Mouse (Mus musculus) heart, embryonic 15.5 days (tissue): ENCODE results near the gene Eva1b. TPM values are rescaled to one million over a fixed set of nuclear protein-coding genes. Genes with fewer than 3 reads are reported as not detected.
A peak's percentile ranks its signal among the peaks of the same experiment; 100 is the strongest.
"Not testable (repeated sequence)": the region's sequence is repeated elsewhere in the genome, so short reads cannot be mapped to it uniquely, and the experiment has no call there.

Experiments used
- ATAC-seq: fragments of 200-750 bp; cut with Nextera tagmentation; replicated peaks from 2 replicates; pipeline ENCODE4 v1.8.0; 2017; ENCODE audit warnings: low read depth, moderate TSS enrichment; ENCODE audit not compliant: insufficient number of reproducible peaks, insufficient read depth, low FRiP score
- H3K27ac ChIP-seq: fragments of 300-500 bp; sonication (generic); 2 replicates; pipeline ENCODE4 v1.5.1; 2015; ENCODE audit warnings: mild to moderate bottlenecking, inconsistent platforms
- H3K27me3 ChIP-seq: fragments of 300-500 bp; sonication (generic); 2 replicates; pipeline ENCODE4 v1.6.1; 2015; ENCODE audit warnings: inconsistent platforms
- H3K36me3 ChIP-seq: fragments of 300-500 bp; sonication (generic); 2 replicates; pipeline ENCODE4 v1.6.1; 2015; ENCODE audit warnings: mild to moderate bottlenecking, inconsistent platforms
- H3K4me1 ChIP-seq: fragments of 300-500 bp; sonication (generic); replicated peaks from 2 replicates; pipeline ENCODE4 v1.6.1; 2015; ENCODE audit warnings: inconsistent platforms
- H3K4me2 ChIP-seq: fragments of 300-500 bp; sonication (generic); 2 replicates; pipeline ENCODE4 v1.6.1; 2015; ENCODE audit warnings: inconsistent platforms, mild to moderate bottlenecking, moderate library complexity
- H3K4me3 ChIP-seq: fragments of 300-500 bp; sonication (generic); 2 replicates; pipeline ENCODE4 v1.5.1; 2015; ENCODE audit warnings: mild to moderate bottlenecking, inconsistent platforms
- H3K9ac ChIP-seq: fragments of 300-500 bp; sonication (generic); 2 replicates; pipeline ENCODE4 v1.6.1; 2015; ENCODE audit warnings: mild to moderate bottlenecking, inconsistent platforms
- H3K9me3 ChIP-seq: fragments of 300-500 bp; sonication (generic); replicated peaks from 2 replicates; pipeline ENCODE4 v1.6.1; 2016; ENCODE audit warnings: inconsistent platforms
- WGBS: fragments of 180-500 bp; shearing (Covaris S2); methylation state at CpG from one replicate; pipeline ENCODE4 v1.1.7; 2015; ENCODE audit warnings: mixed read lengths; 5-methylcytosine and 5-hydroxymethylcytosine counted together
- polyA plus RNA-seq: library from polyadenylated mRNA; unstranded; fragments of >200 nt; fragmentation: Nextera tagmentation; extraction: Ambion mirVana; gene quantifications from 2 replicates; pipeline ENCODE4 v1.2.1, GENCODE M21; 2015

Gene Eva1b
- polyA plus RNA-seq, 1 experiment from 2014 or later = 28.0 TPM

DNA sequence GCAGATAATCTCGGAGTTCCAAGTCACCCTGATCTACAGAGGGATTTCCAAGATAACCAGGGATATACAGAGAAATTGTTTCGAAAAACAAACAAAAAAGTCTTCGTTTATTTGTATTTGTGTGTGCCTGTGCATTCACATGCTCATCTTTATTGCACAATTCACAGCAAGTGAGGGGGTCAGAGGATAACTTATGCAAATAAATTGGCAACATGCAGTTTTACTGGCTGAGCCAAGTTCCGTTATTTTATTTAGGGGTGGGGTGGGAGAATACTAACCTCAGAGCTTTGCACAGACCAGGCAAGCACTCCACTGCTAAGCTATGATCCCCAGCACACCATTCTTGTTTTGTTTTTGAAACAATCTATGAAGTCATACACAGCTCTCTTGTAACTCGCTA is 26.3 kb downstream of the Eva1b start:
- H3K9ac ChIP-seq = no peak overlapping the region
- H3K4me3 ChIP-seq = no peak overlapping the region
- H3K4me2 ChIP-seq = no peak overlapping the region
- no peaks in the 10 kb centered on the region for H3K4me1 ChIP-seq
- 91% methylated on average over 5 of the region's 5 CpGs for WGBS
- H3K27ac ChIP-seq = no peak overlapping the region
- no peaks in the 10 kb centered on the region for H3K27me3 ChIP-seq
- no peak for ATAC-seq
- H3K9me3 ChIP-seq = no peaks in the 10 kb centered on the region
- peaks cover 88% of the 10 kb centered on the region for H3K36me3 ChIP-seq

DNA sequence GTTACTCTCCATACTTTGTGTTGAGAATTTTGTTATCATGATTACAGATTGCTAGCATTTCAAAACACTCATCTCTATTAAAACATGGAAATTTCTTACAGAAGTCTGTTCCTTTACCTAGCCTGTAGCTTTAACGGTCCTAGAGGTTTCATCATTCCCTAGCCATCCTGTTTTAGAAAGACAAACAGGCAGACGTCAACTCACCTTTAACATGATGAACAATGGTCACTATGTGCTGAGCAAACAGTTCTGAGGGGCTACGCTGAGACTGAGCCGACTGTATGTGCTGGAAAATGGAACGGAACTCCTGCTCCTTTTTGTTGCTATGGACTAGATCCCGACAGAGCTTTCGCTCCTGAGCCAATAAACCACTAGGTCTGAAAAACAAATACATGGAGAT is 28.4 kb downstream of the Eva1b start:
- not testable (repeated sequence) for H3K4me1 ChIP-seq, H3K9me3 ChIP-seq, H3K27me3 ChIP-seq, H3K4me2 ChIP-seq, H3K4me3 ChIP-seq, H3K9ac ChIP-seq, ATAC-seq, H3K27ac ChIP-seq
- WGBS = 86% methylated on average over 7 of the region's 7 CpGs
- peaks cover 90% of the 10 kb centered on the region for H3K36me3 ChIP-seq

- 48% methylated on average over 7 of the region's 7 CpGs for WGBS
- Histone ChIP-seq H3K36me3 (peaks cover 66% of the 10 kb centered on the region), H3K27me3 (no peaks in the 10 kb centered on the region), H3K4me3 (no peak overlapping the region), H3K4me2 (no peak overlapping the region), H3K27ac (no peak overlapping the region), H3K9ac (no peak overlapping the region), H3K9me3 (no peaks in the 10 kb centered on the region), H3K4me1 (no peaks in the 10 kb centered on the region)
- ATAC-seq = no peak
Observed at GRCm38 (mm10) chr4:126181170-126181957, 33.8 kb downstream of the Eva1b start.

- H3K27ac ChIP-seq = no peak overlapping the region
- no peak for ATAC-seq
- H3K4me2 ChIP-seq = no peak overlapping the region
- 76% methylated on average over 5 of the region's 5 CpGs for WGBS
- H3K9me3 ChIP-seq = no peaks in the 10 kb centered on the region
- peaks cover 7% of the 10 kb centered on the region; the same call in 1 of the 2 replicates for H3K4me1 ChIP-seq
- H3K27me3 ChIP-seq = no peaks in the 10 kb centered on the region
- peaks cover 52% of the 10 kb centered on the region for H3K36me3 ChIP-seq
- no peak overlapping the region for H3K4me3 ChIP-seq
- no peak overlapping the region for H3K9ac ChIP-seq
Observed at GRCm38 (mm10) chr4:126183034-126183433, 35.5 kb downstream of the Eva1b start.

GRCm38 (mm10) chr4:126187096-126187495 is 39.6 kb downstream of the Eva1b start:
- no peak for ATAC-seq
- no peaks in the 10 kb centered on the region for H3K9me3 ChIP-seq
- 80% methylated on average over 3 of the region's 3 CpGs for WGBS
- no peak overlapping the region for H3K27ac ChIP-seq
- no peak overlapping the region for H3K4me3 ChIP-seq
- H3K4me1 ChIP-seq = peaks cover 12% of the 10 kb centered on the region
- H3K27me3 ChIP-seq = no peaks in the 10 kb centered on the region
- H3K36me3 ChIP-seq = peaks cover 31% of the 10 kb centered on the region
- no peak overlapping the region for H3K9ac ChIP-seq
- no peak overlapping the region for H3K4me2 ChIP-seq

DNA sequence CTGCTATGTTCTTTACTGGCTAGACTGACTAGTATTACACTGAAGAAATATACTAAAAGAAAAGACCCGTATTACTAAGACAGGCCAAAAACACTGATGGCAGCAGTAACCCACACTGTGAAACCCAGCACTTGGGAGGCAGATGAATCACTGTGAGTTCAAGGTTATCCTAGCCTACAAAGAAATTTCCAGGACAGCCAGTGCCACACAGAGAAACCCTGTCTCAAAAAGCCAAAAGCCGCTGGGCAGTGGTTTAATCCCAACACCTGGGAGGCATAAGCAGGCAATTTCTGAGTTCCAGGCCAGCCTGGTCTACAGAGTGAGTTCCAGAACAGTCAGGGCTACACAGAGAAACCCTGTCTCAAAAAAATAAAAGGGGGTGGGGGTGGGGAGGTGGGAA is 43.1 kb downstream of the Eva1b start:
- peaks cover 40% of the 10 kb centered on the region for H3K36me3 ChIP-seq
- 81% methylated on average over 2 of the region's 2 CpGs for WGBS
- ATAC-seq = no peak

GRCm38 (mm10) chr4:126194216-126194615 is 46.7 kb downstream of the Eva1b start:
- Histone ChIP-seq H3K9me3 (no peaks in the 10 kb centered on the region), H3K27me3 (no peaks in the 10 kb centered on the region), H3K4me2 (no peak overlapping the region), H3K4me3 (no peak overlapping the region), H3K4me1 (peaks cover 31% of the 10 kb centered on the region), H3K27ac (no peak overlapping the region), H3K9ac (no peak overlapping the region), H3K36me3 (peaks cover 32% of the 10 kb centered on the region)
- ATAC-seq = no peak

More for the DNA sequence above, 43.1 kb downstream of the Eva1b start:
- H3K4me1 ChIP-seq = peaks cover 15% of the 10 kb centered on the region
- no peaks in the 10 kb centered on the region for H3K9me3 ChIP-seq
- H3K4me3 ChIP-seq = no peak overlapping the region
- no peak overlapping the region for H3K27ac ChIP-seq
- no peak overlapping the region for H3K4me2 ChIP-seq
- H3K27me3 ChIP-seq = no peaks in the 10 kb centered on the region
- no peak overlapping the region for H3K9ac ChIP-seq

- Histone ChIP-seq H3K9me3 (no peaks in the 10 kb centered on the region), H3K4me2 (no peak overlapping the region), H3K9ac (no peak overlapping the region), H3K27ac (no peak overlapping the region), H3K36me3 (peaks cover 27% of the 10 kb centered on the region), H3K4me1 (peaks cover 38% of the 10 kb centered on the region), H3K4me3 (no peak overlapping the region), H3K27me3 (no peaks in the 10 kb centered on the region)
- no peak for ATAC-seq
- WGBS = 95% methylated on average over 4 of the region's 4 CpGs
Observed at GRCm38 (mm10) chr4:126194916-126195315, 47.4 kb downstream of the Eva1b start.

GRCm38 (mm10) chr4:126197485-126197884 is 49.9 kb downstream of the Eva1b start:
- 0 out of 2 replicates have a peak overlapping the region, but pooled peaks have one; percentile 1 for H3K27ac ChIP-seq
- no peak for ATAC-seq
- no peak overlapping the region for H3K9ac ChIP-seq
- H3K4me2 ChIP-seq = peak overlapping the region; percentile 1; the same call in 1 of the 2 replicates
- no peak overlapping the region for H3K4me3 ChIP-seq
- peaks cover 25% of the 10 kb centered on the region for H3K36me3 ChIP-seq
- no peaks in the 10 kb centered on the region for H3K27me3 ChIP-seq
- WGBS = 32% methylated on average over 3 of the region's 3 CpGs
- H3K9me3 ChIP-seq = no peaks in the 10 kb centered on the region
- H3K4me1 ChIP-seq = peaks cover 49% of the 10 kb centered on the region

Other genes with a start within 250 kb of the Eva1b start
- 0.38 and 1.4 TPM in 2 replicates for gene Csf3r, start 123.2 kb upstream of the Eva1b start, polyA plus RNA-seq
- gene Mrps15, start 100.8 kb upstream of the Eva1b start, polyA plus RNA-seq = 120 and 137 TPM in 2 replicates
- gene Oscp1, start 89.2 kb upstream of the Eva1b start, polyA plus RNA-seq = 6.1 and 7.6 TPM in 2 replicates
- gene Lsm10, start 51.1 kb upstream of the Eva1b start, polyA plus RNA-seq = 42.2 and 43.2 TPM in 2 replicates
- 20.6 and 27.2 TPM in 2 replicates for gene Stk40, start 43.8 kb upstream of the Eva1b start, polyA plus RNA-seq
- 3.3 and 4.1 TPM in 2 replicates for gene Sh3d21, start 15.7 kb downstream of the Eva1b start, polyA plus RNA-seq
- gene Thrap3, start 55.0 kb downstream of the Eva1b start, polyA plus RNA-seq = 129 and 149 TPM in 2 replicates
- gene Map7d1, start 108.6 kb downstream of the Eva1b start, polyA plus RNA-seq = 39.4 and 50.7 TPM in 2 replicates
- gene Trappc3, start 114.6 kb downstream of the Eva1b start, polyA plus RNA-seq = 73.1 and 77.6 TPM in 2 replicates
- gene Col8a2, start 139.0 kb downstream of the Eva1b start, polyA plus RNA-seq = 5.2 and 10.9 TPM in 2 replicates
- 30.4 and 44.9 TPM in 2 replicates for gene Adprhl2, start 174.0 kb downstream of the Eva1b start, polyA plus RNA-seq
- 1.1 and 2.4 TPM in 2 replicates for gene Tekt2, start 177.9 kb downstream of the Eva1b start, polyA plus RNA-seq